Mouse (Mus musculus): ENCODE measurements at regions not wholly inside any gene's neighbourhood (a gene's known extent, or its start where the extent isn't known, plus 50 kb on each side); places are given as distances from the start of the nearest gene placed in this dataset.

DNA sequence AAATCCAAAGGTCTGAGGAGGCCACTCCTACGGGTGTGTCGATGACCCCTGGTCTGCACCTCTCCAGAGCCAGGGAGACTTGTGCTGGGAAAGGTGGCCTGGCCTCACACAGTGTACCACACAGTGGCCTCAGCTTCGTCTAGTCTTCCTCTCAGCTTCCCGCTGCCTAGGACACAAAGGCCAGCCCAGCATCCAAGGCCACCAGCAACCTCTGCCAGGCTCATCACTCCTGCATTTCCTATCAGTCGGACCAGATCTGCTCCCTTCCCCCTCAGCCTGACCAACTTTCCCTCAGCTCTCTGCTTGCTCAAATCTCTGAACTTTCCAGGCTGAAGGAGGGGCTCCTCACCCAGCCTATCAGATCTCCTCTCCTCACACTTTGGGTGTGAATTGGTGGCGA, 213.8 kb downstream of the Rplp1 start:
- Histone ChIP-seq H3K9ac (ENCODE audit: low read length) (no peak overlapping the region), H3K36me3 (ENCODE audit: control insufficient read depth, insufficient read depth, low read length) (no peaks in the 10 kb centered on the region), H3K4me3 (ENCODE audit: low read depth, low read length) (no peak overlapping the region), H3K4me1 (ENCODE audit: control insufficient read depth, insufficient read depth, low read length) (no peaks in the 10 kb centered on the region; the same call in 1 of the 2 replicates), H3K4me2 (no peak overlapping the region), H3K27ac (ENCODE audit: low read depth, low read length) (no peak overlapping the region), H3K9me3 (ENCODE audit: control insufficient read depth, low read length) (no peaks in the 10 kb centered on the region), H3K27me3 (ENCODE audit: control insufficient read depth, insufficient read depth, low read length) (peaks cover 2% of the 10 kb centered on the region; the same call in 1 of the 2 replicates)
- DNase-seq (ENCODE audit: low spot score, missing footprints) (no peak), ATAC-seq (ENCODE audit: low FRiP score) (no peak)
- 70% methylated on average over 6 of the region's 6 CpGs for WGBS

DNA sequence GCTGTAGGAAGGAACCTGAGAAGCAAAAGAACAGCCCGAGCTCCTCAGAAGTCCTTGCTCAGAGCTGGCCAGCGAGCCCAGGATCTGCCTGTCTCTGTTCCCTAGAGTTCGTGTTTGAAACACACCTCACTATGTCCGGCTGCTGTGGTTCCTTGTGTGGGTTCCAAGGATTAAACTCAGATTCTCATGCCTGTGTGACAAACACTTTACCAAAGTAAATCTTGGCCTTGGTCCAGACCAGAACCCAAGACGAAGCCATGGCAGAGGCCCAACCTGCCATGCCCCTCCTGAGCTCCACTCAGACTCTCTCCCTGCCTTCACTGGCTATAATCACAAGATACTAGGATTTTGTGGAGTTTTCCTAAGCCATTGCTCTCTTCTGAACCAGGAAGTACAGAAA, 214.7 kb downstream of the Rplp1 start:
- ATAC-seq (ENCODE audit: low FRiP score), result no peak
- H3K4me2 ChIP-seq, result no peak overlapping the region
- H3K27ac ChIP-seq (ENCODE audit: low read depth, low read length), result no peak overlapping the region
- WGBS, result 93% methylated on average over 5 of the region's 5 CpGs
- no peaks in the 10 kb centered on the region for H3K36me3 ChIP-seq (ENCODE audit: control insufficient read depth, insufficient read depth, low read length)
- no peaks in the 10 kb centered on the region for H3K9me3 ChIP-seq (ENCODE audit: control insufficient read depth, low read length)
- no peak for DNase-seq (ENCODE audit: low spot score, missing footprints)
- H3K9ac ChIP-seq (ENCODE audit: low read length), result no peak overlapping the region
- H3K4me3 ChIP-seq (ENCODE audit: low read depth, low read length), result no peak overlapping the region
- H3K4me1 ChIP-seq (ENCODE audit: control insufficient read depth, insufficient read depth, low read length), result no peaks in the 10 kb centered on the region; the same call in 1 of the 2 replicates
- H3K27me3 ChIP-seq (ENCODE audit: control insufficient read depth, insufficient read depth, low read length), result peaks cover 2% of the 10 kb centered on the region; the same call in 1 of the 2 replicates

DNA sequence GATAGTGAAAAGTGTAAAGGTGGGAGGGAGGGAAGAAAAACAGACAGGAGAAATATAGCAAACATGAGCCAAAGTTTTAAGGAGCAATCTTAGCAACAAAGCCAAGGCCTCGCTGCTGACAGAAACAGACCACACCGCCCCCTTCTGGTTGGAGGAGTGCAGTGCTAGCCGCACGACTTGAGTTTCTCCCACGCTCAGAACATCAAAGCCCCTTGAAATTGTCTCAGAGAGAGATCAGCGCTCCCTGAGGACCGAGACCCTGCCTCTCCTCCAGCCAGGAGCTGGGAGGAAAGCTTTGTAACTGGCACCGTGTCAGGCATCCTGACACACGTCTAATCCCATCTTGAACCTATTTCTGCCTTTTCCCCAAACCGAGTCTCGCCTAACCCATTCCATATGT, 216.4 kb downstream of the Rplp1 start:
- Histone ChIP-seq H3K27me3 (ENCODE audit: control insufficient read depth, insufficient read depth, low read length) (peaks cover 2% of the 10 kb centered on the region; the same call in 1 of the 2 replicates), H3K4me2 (no peak overlapping the region), H3K27ac (ENCODE audit: low read depth, low read length) (no peak overlapping the region), H3K4me3 (ENCODE audit: low read depth, low read length) (no peak overlapping the region), H3K9me3 (ENCODE audit: control insufficient read depth, low read length) (no peaks in the 10 kb centered on the region), H3K4me1 (ENCODE audit: control insufficient read depth, insufficient read depth, low read length) (no peaks in the 10 kb centered on the region; the same call in 1 of the 2 replicates), H3K9ac (ENCODE audit: low read length) (no peak overlapping the region), H3K36me3 (ENCODE audit: control insufficient read depth, insufficient read depth, low read length) (no peaks in the 10 kb centered on the region)
- 11% methylated on average over 11 of the region's 11 CpGs for WGBS
- DNase-seq (ENCODE audit: low spot score, missing footprints) (peak; percentile 97), ATAC-seq (ENCODE audit: low FRiP score) (no peak)

DNA sequence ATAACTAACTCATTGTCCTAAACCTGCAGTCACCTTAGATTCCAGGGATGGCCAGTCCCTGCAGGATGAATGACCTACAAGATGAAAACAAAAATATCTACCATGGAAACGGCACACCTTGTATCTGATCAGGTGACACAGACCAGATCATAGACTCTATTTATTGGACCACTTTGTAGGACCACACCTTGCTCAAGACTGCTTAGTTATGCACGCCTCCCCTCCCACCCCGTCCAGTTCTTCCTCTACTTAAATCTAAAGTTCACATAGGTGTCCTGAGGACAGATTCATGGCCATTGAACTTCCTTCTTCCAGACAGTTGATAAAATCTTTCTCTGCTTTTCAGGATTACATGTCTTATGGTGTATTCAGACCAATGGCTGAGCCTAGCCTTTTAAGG, 217.5 kb downstream of the Rplp1 start:
- Histone ChIP-seq H3K4me3 (ENCODE audit: low read depth, low read length) (no peak overlapping the region), H3K4me1 (ENCODE audit: control insufficient read depth, insufficient read depth, low read length) (no peaks in the 10 kb centered on the region; the same call in 1 of the 2 replicates), H3K4me2 (no peak overlapping the region), H3K27ac (ENCODE audit: low read depth, low read length) (no peak overlapping the region), H3K9ac (ENCODE audit: low read length) (no peak overlapping the region), H3K36me3 (ENCODE audit: control insufficient read depth, insufficient read depth, low read length) (no peaks in the 10 kb centered on the region), H3K9me3 (ENCODE audit: control insufficient read depth, low read length) (no peaks in the 10 kb centered on the region), H3K27me3 (ENCODE audit: control insufficient read depth, insufficient read depth, low read length) (peaks cover 2% of the 10 kb centered on the region; the same call in 1 of the 2 replicates)
- 90% methylated on average over 3 of the region's 3 CpGs for WGBS
- no peak for DNase-seq (ENCODE audit: low spot score, missing footprints)
- ATAC-seq (ENCODE audit: low FRiP score), result no peak

DNA sequence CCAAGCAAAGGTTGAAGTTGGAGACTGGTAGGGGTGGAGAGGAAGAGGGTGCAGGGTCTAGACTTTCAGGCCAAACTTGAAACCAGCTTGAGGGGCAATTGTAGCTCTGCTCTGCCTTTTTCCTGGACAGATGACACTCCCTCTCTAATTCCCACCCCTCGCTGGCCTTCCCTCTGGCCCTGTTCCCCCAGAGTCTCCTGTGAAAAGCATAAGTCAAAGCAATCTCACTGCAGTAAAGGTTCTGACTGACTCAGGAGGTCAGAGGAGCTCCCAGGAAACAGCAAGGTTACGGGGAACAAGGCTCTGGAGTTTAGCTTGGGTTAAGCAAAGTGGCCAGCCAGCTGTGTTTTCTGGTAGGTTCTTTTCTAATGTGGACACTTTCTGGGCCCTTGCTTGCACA, 218.5 kb downstream of the Rplp1 start:
- WGBS, result 57% methylated on average over 2 of the region's 2 CpGs
- H3K36me3 ChIP-seq (ENCODE audit: control insufficient read depth, insufficient read depth, low read length), result no peaks in the 10 kb centered on the region
- H3K9ac ChIP-seq (ENCODE audit: low read length), result no peak overlapping the region
- H3K4me1 ChIP-seq (ENCODE audit: control insufficient read depth, insufficient read depth, low read length), result no peaks in the 10 kb centered on the region; the same call in 1 of the 2 replicates
- peaks cover 2% of the 10 kb centered on the region; the same call in 1 of the 2 replicates for H3K27me3 ChIP-seq (ENCODE audit: control insufficient read depth, insufficient read depth, low read length)
- H3K9me3 ChIP-seq (ENCODE audit: control insufficient read depth, low read length), result no peaks in the 10 kb centered on the region
- DNase-seq (ENCODE audit: low spot score, missing footprints) (no peak), ATAC-seq (ENCODE audit: low FRiP score) (no peak)
- no peak overlapping the region for H3K27ac ChIP-seq (ENCODE audit: low read depth, low read length)
- no peak overlapping the region for H3K4me2 ChIP-seq
- no peak overlapping the region for H3K4me3 ChIP-seq (ENCODE audit: low read depth, low read length)

DNA sequence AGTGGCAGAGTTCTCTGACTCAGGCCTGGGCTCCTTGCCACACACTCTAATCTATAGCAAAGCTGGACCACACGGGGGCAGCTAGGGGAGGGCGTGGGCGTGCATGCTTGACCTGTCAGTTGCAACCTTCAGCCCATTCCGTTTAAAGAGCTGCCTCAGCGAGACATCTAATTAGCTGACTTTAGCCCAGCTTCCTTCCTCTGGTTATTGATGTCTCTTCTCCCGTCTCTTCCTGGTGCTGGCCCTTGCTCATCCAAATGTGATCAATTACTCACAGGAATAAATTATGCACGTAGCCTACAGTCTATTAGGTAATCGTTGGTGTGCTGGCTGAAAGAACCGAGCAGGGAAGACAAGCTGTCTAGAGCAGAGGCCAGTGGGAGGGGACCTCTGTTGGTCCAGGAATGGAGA, 219.0 kb downstream of the Rplp1 start:
- no peak overlapping the region for H3K4me2 ChIP-seq
- H3K27ac ChIP-seq (ENCODE audit: low read depth, low read length), result no peak overlapping the region
- DNase-seq (ENCODE audit: low spot score, missing footprints) (no peak), ATAC-seq (ENCODE audit: low FRiP score) (no peak)
- H3K27me3 ChIP-seq (ENCODE audit: control insufficient read depth, insufficient read depth, low read length), result peaks cover 2% of the 10 kb centered on the region; the same call in 1 of the 2 replicates
- no peaks in the 10 kb centered on the region; the same call in 1 of the 2 replicates for H3K4me1 ChIP-seq (ENCODE audit: control insufficient read depth, insufficient read depth, low read length)
- WGBS, result 26% methylated on average over 9 of the region's 9 CpGs
- no peak overlapping the region for H3K4me3 ChIP-seq (ENCODE audit: low read depth, low read length)
- H3K9ac ChIP-seq (ENCODE audit: low read length), result no peak overlapping the region
- H3K36me3 ChIP-seq (ENCODE audit: control insufficient read depth, insufficient read depth, low read length), result no peaks in the 10 kb centered on the region
- H3K9me3 ChIP-seq (ENCODE audit: control insufficient read depth, low read length), result no peaks in the 10 kb centered on the region

DNA sequence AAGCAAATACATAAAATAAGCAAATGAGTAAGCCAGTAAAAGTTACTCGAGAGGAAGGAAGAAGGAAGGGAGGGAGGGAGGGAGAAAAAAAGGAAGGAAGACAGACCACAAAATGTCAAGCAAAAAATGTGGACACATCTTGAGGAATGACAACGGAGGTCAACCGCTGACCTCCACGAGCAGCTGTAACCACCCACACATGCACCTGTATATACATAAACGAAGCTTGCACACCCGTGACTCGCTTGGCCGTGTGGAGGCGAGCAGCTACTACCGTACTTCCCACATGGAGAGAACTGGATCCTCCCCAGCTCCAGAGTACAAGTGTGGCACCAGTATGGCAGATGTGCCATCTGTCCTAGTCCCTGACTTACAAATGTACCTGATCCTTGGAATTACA, 220.1 kb downstream of the Rplp1 start:
- 84% methylated on average over 10 of the region's 10 CpGs for WGBS
- no peak overlapping the region for H3K9ac ChIP-seq (ENCODE audit: low read length)

DNA sequence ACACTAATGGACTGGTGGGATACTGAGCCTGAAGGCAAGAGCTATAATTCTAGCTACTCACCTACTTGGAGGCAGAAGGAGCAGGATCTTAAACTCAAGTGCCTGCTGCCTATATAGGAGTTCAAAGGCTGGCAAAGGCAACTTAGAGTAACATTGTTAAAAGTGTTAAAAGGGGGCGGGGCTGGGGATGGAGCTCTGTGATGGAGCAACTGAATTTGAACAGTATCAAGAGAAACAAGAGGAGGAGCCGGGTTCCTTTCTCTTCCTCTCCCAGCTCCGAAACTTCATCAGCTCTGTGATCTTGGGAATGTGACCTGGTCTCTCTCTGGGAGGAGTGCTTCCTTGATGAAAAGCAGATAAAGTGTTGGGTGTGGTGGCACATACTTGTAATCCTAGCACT, 223.6 kb downstream of the Rplp1 start:
- no peak for ATAC-seq (ENCODE audit: low FRiP score)

More for the DNA sequence above, 220.1 kb downstream of the Rplp1 start:
- Histone ChIP-seq H3K4me3 (ENCODE audit: low read depth, low read length) (no peak overlapping the region), H3K27me3 (ENCODE audit: control insufficient read depth, insufficient read depth, low read length) (no peaks in the 10 kb centered on the region; the same call in 1 of the 2 replicates), H3K4me1 (ENCODE audit: control insufficient read depth, insufficient read depth, low read length) (no peaks in the 10 kb centered on the region; the same call in 1 of the 2 replicates), H3K4me2 (no peak overlapping the region), H3K36me3 (ENCODE audit: control insufficient read depth, insufficient read depth, low read length) (no peaks in the 10 kb centered on the region), H3K27ac (ENCODE audit: low read depth, low read length) (no peak overlapping the region), H3K9me3 (ENCODE audit: control insufficient read depth, low read length) (no peaks in the 10 kb centered on the region)
- DNase-seq (ENCODE audit: low spot score, missing footprints) (no peak), ATAC-seq (ENCODE audit: low FRiP score) (no peak)

DNA sequence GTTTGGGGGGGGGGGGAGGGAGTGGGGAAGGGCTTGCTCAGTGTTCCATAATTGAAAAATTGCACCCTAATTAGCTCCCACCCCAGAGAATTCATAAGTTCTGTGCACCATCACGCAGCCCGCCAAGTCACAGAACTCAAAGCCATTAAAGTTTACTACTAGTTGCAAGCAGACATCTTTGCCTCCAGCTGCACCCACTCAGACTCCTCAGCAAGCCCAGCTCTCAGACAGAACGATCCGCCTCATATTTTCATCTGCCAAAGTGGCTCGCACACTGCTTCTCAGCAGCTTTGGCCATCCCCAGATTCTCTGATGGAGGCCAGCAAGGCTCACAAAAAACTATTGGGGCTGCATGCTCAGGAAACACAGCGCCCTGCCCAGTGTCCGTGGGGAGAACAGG, 224.4 kb downstream of the Rplp1 start:
- no peaks in the 10 kb centered on the region for H3K4me1 ChIP-seq (ENCODE audit: control insufficient read depth, insufficient read depth, low read length)
- H3K27ac ChIP-seq (ENCODE audit: low read depth, low read length), result no peak overlapping the region
- H3K27me3 ChIP-seq (ENCODE audit: control insufficient read depth, insufficient read depth, low read length), result no peaks in the 10 kb centered on the region; the same call in 1 of the 2 replicates
- ATAC-seq (ENCODE audit: low FRiP score) (no peak), DNase-seq (ENCODE audit: low spot score, missing footprints) (no peak)
- H3K9me3 ChIP-seq (ENCODE audit: control insufficient read depth, low read length), result no peaks in the 10 kb centered on the region
- H3K9ac ChIP-seq (ENCODE audit: low read length), result no peak overlapping the region
- no peak overlapping the region for H3K4me2 ChIP-seq
- H3K4me3 ChIP-seq (ENCODE audit: low read depth, low read length), result no peak overlapping the region
- H3K36me3 ChIP-seq (ENCODE audit: control insufficient read depth, insufficient read depth, low read length), result no peaks in the 10 kb centered on the region
- 83% methylated on average over 7 of the region's 7 CpGs for WGBS

More for the DNA sequence above, 223.6 kb downstream of the Rplp1 start:
- H3K4me1 ChIP-seq (ENCODE audit: control insufficient read depth, insufficient read depth, low read length), result no peaks in the 10 kb centered on the region
- no peak overlapping the region for H3K9ac ChIP-seq (ENCODE audit: low read length)
- no peak for DNase-seq (ENCODE audit: low spot score, missing footprints)
- no peak overlapping the region for H3K27ac ChIP-seq (ENCODE audit: low read depth, low read length)
- no peaks in the 10 kb centered on the region for H3K9me3 ChIP-seq (ENCODE audit: control insufficient read depth, low read length)
- H3K36me3 ChIP-seq (ENCODE audit: control insufficient read depth, insufficient read depth, low read length), result no peaks in the 10 kb centered on the region
- H3K4me3 ChIP-seq (ENCODE audit: low read depth, low read length), result no peak overlapping the region
- H3K27me3 ChIP-seq (ENCODE audit: control insufficient read depth, insufficient read depth, low read length), result no peaks in the 10 kb centered on the region; the same call in 1 of the 2 replicates
- no peak overlapping the region for H3K4me2 ChIP-seq
- 74% methylated on average over 3 of the region's 3 CpGs for WGBS
